ENCODE assay signal across 10 mouse cellular contexts in genomic region chr1:135474861-135475570, GRCm38 (mm10). TPM values are rescaled to one million over a fixed set of nuclear protein-coding genes. Genes with fewer than 3 reads are reported as not detected.
A peak's percentile ranks its signal among the peaks of the same experiment; 100 is the strongest.
DNase-seq lines count a peak whose midpoint lies in the region; ATAC-seq lines count a peak whose summit lies in the region.
"Had no signal": no experiment of that assay in that cellular context is flagged by ENCODE, and none has a peak within 500 bp of the region (broad histone marks: within the 10 kb centered on the region; RNA-seq: fewer than 3 reads in every experiment).

No protein-coding gene starts in this region.

- H3K36me3 ChIP-seq in kidney, embryonic 14.5 days (ENCODE audit: control insufficient read depth, insufficient read depth, low read length), result peaks cover 14% of the 10 kb centered on the region
- H3K36me3 ChIP-seq: liver, embryonic 13.5 days had no signal

- 42% methylated on average over 15 of the region's 15 CpGs for WGBS in kidney, embryonic 14.5 days

- H3K27ac ChIP-seq in kidney, embryonic 14.5 days (ENCODE audit: low read depth, low read length), result peak overlapping the region; percentile 83
- H3K27ac ChIP-seq: liver, embryonic 13.5 days had no signal

- no peaks in the 10 kb centered on the region for H3K27me3 ChIP-seq in kidney, embryonic 14.5 days (ENCODE audit: control insufficient read depth, insufficient read depth, low read length)
- H3K27me3 ChIP-seq: liver, embryonic 13.5 days had no signal

- DNase-seq in adrenal gland, postnatal 10 days, result peak; percentile 35
- DNase-seq in adrenal gland, adult 8-10 months, result no peak
- no peak for DNase-seq in kidney, adult 9 months
- DNase-seq in urinary bladder, postnatal 14 days (ENCODE audit: low spot score), result peak; percentile 55
- DNase-seq in urinary bladder, postnatal 4 days (ENCODE audit: low spot score in 2 of 2), result no peak
- DNase-seq in liver, result no peak
- DNase-seq: layer of hippocampus, postnatal 36 days; liver, embryonic 13.5 days had no signal

- H3K9me3 ChIP-seq in kidney, embryonic 14.5 days (ENCODE audit: control insufficient read depth, low read length), result no peaks in the 10 kb centered on the region
- H3K9me3 ChIP-seq: liver, embryonic 13.5 days had no signal

- no peak overlapping the region for H3K9ac ChIP-seq in kidney, embryonic 14.5 days (ENCODE audit: low read depth, low read length)
- H3K9ac ChIP-seq: liver, embryonic 13.5 days had no signal

- H3K4me1 ChIP-seq in kidney, embryonic 14.5 days (ENCODE audit: control insufficient read depth, insufficient read depth, low read length), result peaks cover 24% of the 10 kb centered on the region
- H3K4me1 ChIP-seq: liver, embryonic 13.5 days had no signal

- no peak overlapping the region for H3K4me2 ChIP-seq in kidney, embryonic 14.5 days (replicated peaks; ENCODE audit: low read depth, low read length)
- H3K4me2 ChIP-seq: liver, embryonic 13.5 days had no signal

- ATAC-seq in kidney, embryonic 14.5 days (ENCODE audit: low FRiP score, low TSS enrichment), result peak; percentile 76; the same call in 1 of the 2 replicates
- no peak for ATAC-seq in erythroblast, adult 5-6 weeks (replicated peaks; ENCODE audit: low FRiP score, poor library complexity, severe bottlenecking)

- no peak overlapping the region for H3K4me3 ChIP-seq in kidney, embryonic 14.5 days (ENCODE audit: low read length)
- H3K4me3 ChIP-seq: liver, embryonic 13.5 days had no signal

RNA-seq across cellular contexts. Expression of gene Ipo9, which starts 44.7 kb away (rescaled TPM):
- total RNA-seq in adrenal gland, postnatal 10 days (2021), result 100 to 1,000 TPM in 1 of 2 experiments, 10 to 100 TPM in 1; 80.6 to 113 TPM
- total RNA-seq in adrenal gland, adult 8-10 months (2022), result 100 to 1,000 TPM in 2 of 4 experiments, 10 to 100 TPM in 2; 71.1 to 104 (median 90.1) TPM
- polyA plus RNA-seq in kidney, embryonic 14.5 days (2014; fragmentation: Nextera tagmentation; extraction: Ambion mirVana), result 160 and 176 TPM in 2 replicates
- total RNA-seq in erythroblast, adult 5-6 weeks (2015; ENCODE audit: low replicate concordance), result 7.7 and 11.0 TPM in 2 replicates
- total RNA-seq in erythroblast, adult 5-6 weeks (2017; ENCODE audit: low replicate concordance), result 13.4 and 17.2 TPM in 2 replicates

Comparison
In these comparisons a context has a peak if more than half of its experiments do, and no peak if none do; other contexts are left out.
1. DNase-seq: peak in adrenal gland, postnatal 10 days (single experiment) and urinary bladder, postnatal 14 days (single experiment); none in adrenal gland, adult 8-10 months (single experiment), kidney, adult 9 months (single experiment), urinary bladder, postnatal 4 days (0 of 2) and liver (single experiment).